Mouse (Mus musculus) brown adipose tissue, adult 24 weeks (tissue): ENCODE measurements around the gene Fos. TPM values are rescaled to one million over a fixed set of nuclear protein-coding genes. Genes with fewer than 3 reads are reported as not detected.
A peak's percentile ranks its signal among the peaks of the same experiment; 100 is the strongest.

ENCODE experiments used
- H3K27ac ChIP-seq: fragments of 200-500 bp; replicated peaks from 2 replicates; pipeline ENCODE4 v1.5.1; 2012; ENCODE audit warnings: low read depth, mild to moderate bottlenecking, low read length
- H3K4me1 ChIP-seq: fragments of 200-500 bp; 2 replicates; pipeline ENCODE4 v1.6.1; 2012; ENCODE audit warnings: low read length, mixed read lengths; ENCODE audit not compliant: control insufficient read depth, insufficient read depth, insufficient read length
- H3K4me3 ChIP-seq: fragments of 200-500 bp; 2 replicates; pipeline ENCODE4 v1.5.1; 2012; ENCODE audit warnings: low read depth, mild to moderate bottlenecking, low read length, moderate library complexity; ENCODE audit not compliant: insufficient read depth
- polyA plus RNA-seq: library from polyadenylated mRNA; stranded (reverse); fragments of >200 nt; gene quantifications from 2 replicates; pipeline ENCODE4 v1.2.4, GENCODE M21; 2012; ENCODE audit not compliant: missing spikeins, insufficient read depth, insufficient read length

The Fos gene
- polyA plus RNA-seq, 1 experiment, result 154 TPM

DNA sequence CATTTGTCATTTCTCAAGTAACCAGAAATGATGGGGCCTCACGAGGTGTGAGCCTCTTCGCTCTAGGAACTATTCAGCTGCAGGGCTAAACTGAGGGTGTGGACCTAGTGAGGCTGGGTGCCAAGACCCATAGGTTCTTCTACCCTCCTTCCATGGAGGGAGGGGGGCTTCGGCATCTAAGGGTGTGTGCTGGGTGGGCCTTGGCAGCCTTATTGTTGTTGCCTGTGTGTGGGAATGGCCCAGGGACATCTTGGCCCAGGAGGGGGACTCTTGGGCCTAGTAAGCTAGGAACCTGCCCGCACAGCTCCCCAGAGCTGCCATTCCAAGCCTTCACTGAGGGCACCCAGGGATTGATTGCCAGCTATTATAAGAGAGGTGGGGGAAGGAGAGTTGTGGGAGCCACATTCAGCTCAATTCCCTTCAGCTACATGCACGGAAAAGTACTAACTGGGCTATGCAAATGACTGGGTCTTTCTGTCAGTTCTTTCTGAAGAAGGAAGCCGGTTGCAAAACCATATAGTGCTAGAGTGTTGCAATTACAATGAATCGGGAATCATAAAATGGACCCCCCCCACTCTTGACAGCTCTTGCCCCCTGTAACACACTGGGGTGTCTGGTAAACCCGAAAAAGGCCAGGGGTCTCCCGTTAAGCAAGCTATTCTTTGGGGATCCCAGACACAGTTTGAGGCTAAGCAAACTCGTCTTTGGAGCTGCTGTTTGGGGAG, 16.6 kb downstream of the Fos start:
- Histone ChIP-seq H3K4me1 (no peaks in the 10 kb centered on the region), H3K27ac (0 out of 2 replicates have a peak overlapping the region, but pooled peaks have one; percentile 23), H3K4me3 (no peak overlapping the region)

DNA sequence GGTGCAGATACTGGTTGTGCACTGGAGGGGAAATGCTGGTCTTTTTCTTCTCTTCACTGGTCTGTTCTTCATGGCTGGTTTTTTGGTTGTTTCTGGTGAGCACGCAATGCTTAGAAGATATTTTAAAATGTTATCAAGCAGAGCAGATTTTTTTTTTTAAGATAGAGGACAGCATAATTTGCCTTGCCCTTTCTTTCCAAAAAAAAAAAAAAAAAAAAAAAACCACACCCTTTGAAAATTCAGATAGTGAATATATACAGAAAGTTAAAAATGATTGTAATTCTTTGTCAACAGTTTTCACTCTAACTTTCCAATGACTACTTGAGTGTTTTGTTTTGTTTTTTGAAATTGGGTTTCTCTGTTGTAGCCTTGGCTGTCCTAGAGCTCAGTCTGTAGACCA, 17.3 kb downstream of the Fos start:
- Histone ChIP-seq H3K4me3 (no peak overlapping the region), H3K4me1 (no peaks in the 10 kb centered on the region), H3K27ac (0 out of 2 replicates have a peak overlapping the region, but pooled peaks have one; percentile 23)

- Histone ChIP-seq H3K27ac (no peak overlapping the region), H3K4me3 (no peak overlapping the region), H3K4me1 (no peaks in the 10 kb centered on the region)
Observed at GRCm38 (mm10) chr12:85492084-85492645, 18.5 kb downstream of the Fos start.

- no peaks in the 10 kb centered on the region for H3K4me1 ChIP-seq
- no peak overlapping the region for H3K27ac ChIP-seq
- no peak overlapping the region for H3K4me3 ChIP-seq
Observed at GRCm38 (mm10) chr12:85496336-85496735, 22.6 kb downstream of the Fos start.

- Histone ChIP-seq H3K27ac (no peak overlapping the region), H3K4me3 (no peak overlapping the region), H3K4me1 (no peaks in the 10 kb centered on the region)
Observed at GRCm38 (mm10) chr12:85496755-85497154, 23.1 kb downstream of the Fos start.

DNA sequence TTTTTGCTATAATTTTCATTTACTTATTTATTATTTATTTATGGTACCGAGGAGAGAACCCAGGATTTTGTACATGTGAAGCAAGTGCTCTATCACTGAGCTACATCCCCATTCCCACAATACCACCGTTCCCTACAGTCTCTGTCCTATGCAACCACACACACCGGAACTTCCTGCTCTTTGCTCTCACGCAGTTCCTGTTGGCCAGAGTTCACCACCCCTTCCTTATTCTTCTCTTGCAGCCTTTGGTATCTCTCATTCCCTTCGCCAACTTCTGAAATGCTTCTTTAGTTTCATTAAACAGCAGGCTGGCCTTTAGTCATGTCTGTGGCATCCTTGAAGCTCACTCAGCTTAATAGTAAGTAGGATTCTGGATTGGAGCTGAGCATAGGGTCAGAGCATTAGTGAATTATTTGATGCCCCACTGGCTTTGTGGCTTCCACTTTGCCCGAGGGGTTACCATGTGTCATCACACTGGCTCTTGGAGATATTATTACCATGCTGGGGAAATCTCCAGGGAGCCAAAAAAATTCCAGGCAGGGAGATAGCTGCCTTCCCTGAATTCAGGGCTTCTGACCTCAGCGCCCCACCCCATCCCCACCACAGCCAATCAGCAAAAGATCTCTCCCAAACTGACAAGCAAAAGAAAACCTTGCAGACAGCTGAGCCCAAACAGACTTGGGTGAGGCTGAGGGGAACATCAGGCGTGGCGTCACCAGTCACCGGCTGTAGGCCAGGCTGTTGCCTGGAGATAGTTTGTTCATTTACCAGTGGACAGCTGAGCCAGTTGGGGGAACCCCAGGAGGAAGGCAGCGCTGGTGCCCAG, 23.8 kb downstream of the Fos start:
- Histone ChIP-seq H3K27ac (peak overlapping the region; percentile 56), H3K4me3 (no peak overlapping the region), H3K4me1 (no peaks in the 10 kb centered on the region)

DNA sequence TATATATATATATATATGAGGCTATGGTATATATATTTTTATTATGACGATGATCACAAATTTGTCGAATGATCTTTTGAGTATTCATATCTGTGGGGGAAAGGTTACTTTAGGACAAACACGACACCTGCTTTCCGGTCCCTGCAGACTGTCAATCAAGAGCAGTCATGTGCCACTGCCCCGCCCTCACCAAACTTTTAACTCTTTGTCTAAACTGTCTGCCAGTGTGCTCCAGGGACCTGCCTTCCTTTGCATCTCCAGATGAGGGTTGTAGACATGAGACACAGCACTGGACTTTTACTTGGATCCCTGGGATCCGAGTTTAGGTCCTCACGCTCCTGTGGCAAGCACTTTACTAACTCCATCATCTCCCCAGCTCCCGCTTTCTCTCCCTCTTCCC, 25.3 kb downstream of the Fos start:
- H3K27ac ChIP-seq, result no peak overlapping the region
- no peaks in the 10 kb centered on the region for H3K4me1 ChIP-seq
- no peak overlapping the region for H3K4me3 ChIP-seq

DNA sequence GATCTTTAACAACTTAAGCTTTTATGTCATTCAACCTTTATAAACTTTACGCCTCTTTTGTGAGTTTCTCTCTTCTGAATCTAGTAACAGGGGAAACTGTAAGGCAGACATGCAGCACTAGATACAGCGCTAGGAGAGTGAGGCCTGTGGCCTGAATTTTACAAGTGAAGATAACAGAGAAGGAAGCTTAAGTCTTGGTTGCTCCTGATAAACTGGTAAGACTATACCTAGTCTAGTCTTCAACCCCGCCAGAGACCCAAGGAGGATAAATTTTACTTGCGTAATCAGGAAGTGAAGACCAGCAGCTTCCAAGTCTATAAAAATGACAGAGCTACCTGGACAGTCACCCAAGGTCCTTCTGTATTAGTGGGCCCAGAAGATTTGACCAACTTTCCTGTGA, 29.0 kb downstream of the Fos start:
- no peak overlapping the region for H3K4me3 ChIP-seq
- H3K27ac ChIP-seq, result no peak overlapping the region
- no peaks in the 10 kb centered on the region for H3K4me1 ChIP-seq

DNA sequence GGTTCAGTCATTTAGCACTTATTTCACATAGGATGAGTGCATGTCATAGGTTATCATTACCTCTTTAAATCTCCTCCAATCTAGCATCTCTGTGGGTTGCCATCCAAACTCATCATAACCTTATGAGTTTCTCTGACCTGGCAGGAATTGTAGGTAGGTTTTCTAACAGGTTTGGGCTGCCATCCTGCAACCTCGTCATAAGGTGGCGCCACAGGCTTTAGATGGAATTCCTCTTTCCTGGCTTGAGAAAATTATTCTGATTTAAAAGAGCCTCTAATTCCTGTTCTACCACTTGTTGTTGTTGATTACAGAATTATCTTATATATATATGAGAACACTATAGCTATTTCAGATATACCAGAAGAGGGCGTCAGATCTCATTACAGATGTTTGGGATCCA, 34.5 kb downstream of the Fos start:
- Histone ChIP-seq H3K27ac (no peak overlapping the region), H3K4me1 (no peaks in the 10 kb centered on the region), H3K4me3 (no peak overlapping the region)

- Histone ChIP-seq H3K27ac (no peak overlapping the region), H3K4me1 (no peaks in the 10 kb centered on the region), H3K4me3 (no peak overlapping the region)
Observed at GRCm38 (mm10) chr12:85510013-85510412, 36.3 kb downstream of the Fos start.

- Histone ChIP-seq H3K27ac (no peak overlapping the region), H3K4me1 (no peaks in the 10 kb centered on the region), H3K4me3 (no peak overlapping the region)
Observed at GRCm38 (mm10) chr12:85513789-85514447, 40.2 kb downstream of the Fos start.

DNA sequence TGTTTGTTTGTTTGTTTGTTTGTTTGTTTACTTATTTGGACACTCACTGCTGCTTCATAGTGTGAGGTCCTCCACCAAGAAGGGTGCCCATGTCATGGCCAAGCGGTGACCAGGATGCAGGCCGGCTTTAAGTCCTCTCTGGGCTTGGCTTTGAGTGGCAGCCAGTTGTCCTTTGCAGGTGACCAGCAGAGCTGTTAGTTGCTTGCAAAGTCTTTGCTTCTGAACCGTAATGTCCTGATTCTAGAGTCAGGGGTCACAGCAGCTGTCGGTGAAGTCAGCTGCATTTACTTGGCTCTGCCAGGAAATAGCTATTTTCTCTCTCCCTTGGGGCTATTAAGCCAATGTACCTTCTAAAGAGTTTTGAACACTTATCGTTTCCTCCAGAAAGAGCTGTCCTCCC, 41.3 kb downstream of the Fos start:
- no peak overlapping the region for H3K27ac ChIP-seq

DNA sequence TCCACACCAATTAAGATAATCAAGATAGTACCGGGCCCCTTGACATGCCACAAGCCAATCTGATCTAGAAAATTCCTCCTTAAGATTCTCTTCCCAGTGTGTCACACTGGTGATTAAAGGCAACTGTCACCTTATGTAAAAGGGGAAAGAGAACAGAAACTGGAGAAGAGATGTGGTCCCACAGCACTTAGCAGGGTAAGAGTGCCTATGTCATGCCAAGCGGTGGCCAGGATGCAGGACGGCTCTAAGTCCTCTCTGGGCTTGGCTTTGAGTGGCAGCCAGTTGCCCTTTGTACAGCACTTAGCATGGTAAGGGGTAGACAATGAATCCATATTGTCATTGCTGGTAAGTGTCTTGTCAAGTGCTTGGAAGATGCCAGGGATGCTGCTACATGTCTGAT, 42.2 kb downstream of the Fos start:
- H3K27ac ChIP-seq, result no peak overlapping the region
- no peaks in the 10 kb centered on the region for H3K4me1 ChIP-seq
- H3K4me3 ChIP-seq, result no peak overlapping the region

More for the DNA sequence above, 41.3 kb downstream of the Fos start:
- H3K4me3 ChIP-seq, result no peak overlapping the region
- H3K4me1 ChIP-seq, result no peaks in the 10 kb centered on the region

DNA sequence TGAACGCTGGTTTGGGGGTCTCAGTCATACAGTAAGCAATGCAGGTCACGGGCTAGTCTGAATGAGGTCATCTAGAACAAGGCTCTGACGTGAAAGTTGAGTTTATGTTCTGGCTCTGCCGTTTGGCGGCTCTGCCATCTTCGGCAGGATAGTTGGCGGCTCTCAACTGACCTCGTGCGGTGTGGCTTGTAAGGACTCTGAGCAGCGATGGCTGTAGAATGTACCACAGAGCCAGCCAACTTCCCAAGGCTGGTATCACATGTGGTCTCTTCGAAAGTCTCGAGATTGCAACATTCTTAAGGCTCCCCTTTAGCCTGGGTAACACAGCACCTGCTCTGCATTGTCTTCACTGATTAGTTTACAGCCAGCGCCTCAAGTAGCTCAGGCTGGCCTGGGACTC, 43.6 kb downstream of the Fos start:
- Histone ChIP-seq H3K27ac (no peak overlapping the region), H3K4me1 (peaks cover 7% of the 10 kb centered on the region), H3K4me3 (no peak overlapping the region)

- Histone ChIP-seq H3K4me3 (no peak overlapping the region), H3K4me1 (peaks cover 13% of the 10 kb centered on the region), H3K27ac (no peak overlapping the region)
Observed at GRCm38 (mm10) chr12:85518009-85518408, 44.3 kb downstream of the Fos start.
